Mouse (Mus musculus) embryonic fibroblast, embryonic 13.5 days (primary cell): ENCODE data around the gene Zcchc12.

Experiments used
- CTCF ChIP-seq: IDR thresholded peaks from 2 replicates; pipeline ENCODE4 v1.5.1; 2011; ENCODE audit warnings: mild to moderate bottlenecking, control low read depth, low read length, moderate library complexity, borderline replicate concordance; ENCODE audit not compliant: insufficient read depth
- POLR2A ChIP-seq: IDR thresholded peaks from 2 replicates; pipeline ENCODE4 v1.6.1; 2011; ENCODE audit warnings: low read depth, mild to moderate bottlenecking, control low read depth, low read length, moderate library complexity

DNA sequence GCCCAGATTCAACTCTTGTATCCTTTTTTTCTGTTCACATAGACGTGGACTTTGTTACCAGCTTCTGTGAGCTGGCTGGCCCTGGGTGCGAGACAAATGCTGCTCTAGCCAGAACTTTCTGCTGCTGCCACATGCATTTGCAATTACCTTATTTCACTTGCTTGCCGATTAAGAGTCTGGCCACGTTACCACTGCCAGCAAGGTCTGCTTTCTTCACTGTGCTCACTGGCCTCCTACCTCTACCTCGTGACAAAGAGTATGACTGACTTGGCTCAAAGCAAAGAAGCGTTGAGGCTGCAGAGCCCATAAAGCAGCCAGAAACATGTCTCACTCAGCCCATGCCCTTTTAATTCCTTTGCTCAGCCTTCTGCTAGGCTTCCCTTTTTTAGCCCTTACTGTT lies 39.9 kb downstream of the Zcchc12 start:
- TF ChIP-seq POLR2A (no peak), CTCF (no peak)
